Mouse (Mus musculus) hindlimb bud, embryonic 11.5 days (tissue): ENCODE measurements around the gene Tmem106a.
"Not testable (repeated sequence)": the region's sequence is repeated elsewhere in the genome, so short reads cannot be mapped to it uniquely, and the experiment has no call there.

Source experiments
- DNase-seq: peaks from one replicate; pipeline ENCODE4 v3.0.0-alpha.2; 2012; ENCODE audit warnings: low read depth, low spot score; ENCODE audit errors: extremely low spot score

Tmem106a gene

DNA sequence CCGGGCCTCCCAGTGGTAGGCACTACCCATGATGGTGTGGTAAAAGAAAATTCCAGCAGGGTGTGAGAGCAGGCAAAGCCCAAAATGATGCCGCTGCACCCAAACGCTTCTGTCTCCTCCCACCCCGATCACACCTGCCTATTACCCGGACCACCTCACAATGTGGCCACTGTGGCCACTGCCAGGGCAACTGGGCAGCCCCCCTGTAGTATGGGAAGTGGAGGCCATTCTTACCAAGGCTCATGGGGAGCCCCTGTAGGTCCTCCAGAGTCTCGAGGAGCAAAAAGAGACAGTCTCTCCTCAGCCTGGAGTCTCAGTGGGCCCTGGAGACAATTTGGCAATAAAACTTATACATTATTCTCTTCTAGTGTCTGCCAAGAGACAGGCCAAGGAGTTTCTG lies 17.1 kb downstream of the Tmem106a start, which contains the start of gene Gm11634:
TSS of gene Gm11634 (minus strand) at position 101 of the 400 bp plus-strand sequence.
- DNase-seq, result no peak

DNA sequence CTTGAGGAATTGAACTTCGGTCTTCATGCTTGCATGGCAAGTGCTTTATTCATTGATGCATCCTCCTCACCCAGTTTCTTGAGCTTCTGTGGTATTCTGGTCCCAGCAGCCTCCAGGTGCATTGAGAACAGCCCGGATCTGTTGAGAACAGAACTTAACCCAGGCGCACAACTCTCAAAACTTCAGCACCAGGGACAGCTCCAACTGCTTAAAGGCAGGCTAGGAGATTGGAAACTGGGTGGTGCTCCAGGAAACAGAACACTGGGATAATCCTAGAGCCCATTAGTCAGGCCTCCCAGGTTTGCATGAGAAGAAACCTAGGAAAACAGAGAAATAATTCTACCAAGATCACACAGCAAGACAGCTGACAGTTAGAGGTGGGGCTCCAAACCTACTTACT lies 20.4 kb downstream of the Tmem106a start:
- DNase-seq, result peak; percentile 88

DNA sequence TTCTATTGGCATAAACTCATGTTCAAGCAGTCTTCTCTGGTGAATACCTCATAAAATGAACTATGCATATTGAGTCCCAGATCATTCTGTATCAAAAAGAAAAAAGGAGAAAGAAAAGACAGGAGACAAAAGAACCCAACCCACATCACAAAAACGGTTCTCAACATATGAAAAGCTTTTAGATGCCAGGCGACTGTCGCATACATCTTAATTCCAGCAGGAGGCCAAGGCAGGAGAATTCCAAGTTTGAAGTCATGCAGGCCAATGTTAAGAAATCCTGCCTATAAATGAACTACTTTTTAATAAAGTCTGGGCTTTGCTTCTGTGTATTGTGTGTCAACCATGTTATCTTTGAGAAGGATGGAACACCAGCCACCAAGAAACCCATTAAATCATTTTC lies 22.1 kb downstream of the Tmem106a start:
- DNase-seq, result no peak

DNA sequence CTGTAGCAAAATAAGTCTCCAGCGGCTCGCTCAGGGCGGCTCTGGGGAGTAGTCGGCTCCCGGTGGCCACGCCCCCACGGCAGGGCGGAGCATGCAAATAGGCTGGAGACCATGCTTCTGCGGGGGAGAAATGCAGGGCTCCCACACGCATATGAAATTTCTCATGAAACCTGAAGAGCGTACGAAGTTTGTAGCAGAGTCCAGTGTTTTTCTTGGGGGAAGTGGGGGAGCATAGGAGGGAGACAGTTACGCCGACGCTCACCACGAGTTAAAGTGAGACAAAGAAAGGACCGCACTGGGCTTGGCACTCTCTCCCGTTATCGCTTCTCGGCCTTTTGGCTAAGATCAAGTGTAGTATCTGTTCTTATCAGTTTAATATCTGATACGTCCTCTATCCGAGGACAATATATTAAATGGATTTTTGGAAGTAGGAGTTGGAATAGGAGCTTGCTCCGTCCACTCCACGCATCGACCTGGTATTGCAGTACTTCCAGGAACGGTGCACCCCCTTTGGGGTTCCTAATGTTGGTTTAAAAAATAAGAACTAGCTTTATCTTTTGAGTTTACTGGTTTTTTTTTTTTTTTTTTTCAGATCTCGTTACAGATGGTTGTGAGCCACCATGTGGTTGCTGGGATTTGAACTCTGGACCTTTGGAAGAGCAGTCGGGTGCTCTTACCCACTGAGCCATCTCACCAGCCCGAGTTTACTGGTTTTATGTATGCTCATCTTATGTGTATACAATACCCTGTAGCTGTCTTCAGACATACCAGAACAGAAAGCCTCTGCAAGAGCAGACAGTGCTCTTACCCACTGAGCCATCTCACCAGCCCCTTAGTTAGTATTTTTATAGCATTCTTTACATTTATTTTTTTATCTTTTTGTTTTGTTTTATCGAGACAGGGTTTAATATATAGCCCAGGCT lies 22.8 kb downstream of the Tmem106a start:
- not testable (repeated sequence) for DNase-seq

DNA sequence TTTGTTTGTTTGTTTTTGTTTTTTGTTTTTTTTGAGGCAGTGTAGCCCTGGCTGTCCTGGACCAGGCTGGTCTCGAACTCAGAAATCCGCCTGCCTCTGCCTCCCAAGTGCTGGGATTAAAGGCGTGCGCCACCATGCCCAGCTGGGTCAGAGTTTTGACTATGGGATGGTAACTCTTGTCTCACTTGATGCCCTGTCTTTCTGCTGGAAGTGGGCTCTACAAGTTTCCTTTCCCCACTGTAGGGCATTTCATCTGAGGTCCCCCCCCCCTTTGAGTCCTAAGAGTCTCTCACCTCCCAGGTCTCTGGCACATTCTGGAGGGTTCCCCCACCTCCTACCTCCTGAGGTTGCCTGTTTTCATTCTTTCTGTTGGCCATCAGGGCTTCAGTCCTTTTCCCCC lies 25.1 kb downstream of the Tmem106a start:
- not testable (repeated sequence) for DNase-seq

DNA sequence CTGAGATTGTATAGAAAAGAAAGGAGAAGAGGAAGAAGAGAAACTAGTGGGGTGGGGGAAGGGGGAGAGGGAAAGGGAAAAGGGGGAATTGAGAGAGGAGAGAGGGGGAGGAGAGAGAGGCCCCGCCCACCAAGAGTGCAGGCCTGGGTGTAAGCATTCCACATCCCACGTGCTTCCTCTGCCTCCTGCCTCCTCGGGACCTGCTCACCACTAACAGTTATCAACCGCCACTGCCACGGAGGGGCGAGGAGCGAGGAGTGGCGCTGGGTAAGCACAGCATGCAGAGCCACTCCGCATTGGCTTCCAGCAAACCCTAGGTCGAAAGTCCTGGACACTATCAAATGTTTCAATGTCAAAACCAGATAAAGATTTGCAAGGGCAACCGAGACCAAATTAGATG lies 28.4 kb downstream of the Tmem106a start:
- no peak for DNase-seq

DNA sequence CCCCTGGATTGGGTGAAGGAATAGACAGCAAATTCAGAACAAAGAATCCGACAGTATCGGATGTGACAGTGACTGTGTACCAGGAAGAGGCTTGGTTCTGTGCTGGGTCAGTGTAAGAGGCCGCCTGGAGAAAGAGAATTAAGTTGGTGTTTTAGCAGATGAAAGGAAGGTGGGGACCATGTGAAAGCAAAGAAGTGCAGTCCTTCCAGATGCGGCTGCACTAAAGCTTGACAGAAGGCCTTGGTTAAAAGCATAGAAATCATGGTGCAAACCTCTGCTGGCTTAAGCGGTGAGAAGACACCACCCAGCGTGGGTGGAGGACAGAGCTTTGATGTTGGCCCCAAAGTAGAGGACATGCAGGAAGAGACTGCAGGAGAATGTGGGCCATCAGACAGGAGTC lies 31.6 kb downstream of the Tmem106a start:
- DNase-seq, result no peak

DNA sequence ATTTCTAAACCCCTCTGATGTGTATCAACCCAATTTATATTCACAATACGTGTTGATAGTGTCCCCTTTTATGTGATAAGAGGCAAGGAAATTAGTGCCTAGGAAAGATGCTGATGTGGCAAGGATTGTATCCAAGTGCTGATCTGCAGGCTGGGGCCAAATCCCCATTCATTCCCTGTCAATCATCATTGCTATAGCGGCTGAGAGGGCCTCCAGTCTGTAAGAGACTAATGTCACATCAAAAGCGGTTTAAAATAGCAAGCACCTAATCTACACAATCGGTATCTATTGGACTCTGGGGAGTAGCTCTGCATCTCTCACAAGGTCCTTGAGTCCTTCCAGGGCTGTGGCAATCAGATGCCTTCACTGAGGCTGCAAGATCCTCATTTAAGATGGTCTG lies 32.1 kb downstream of the Tmem106a start:
- DNase-seq, result no peak

DNA sequence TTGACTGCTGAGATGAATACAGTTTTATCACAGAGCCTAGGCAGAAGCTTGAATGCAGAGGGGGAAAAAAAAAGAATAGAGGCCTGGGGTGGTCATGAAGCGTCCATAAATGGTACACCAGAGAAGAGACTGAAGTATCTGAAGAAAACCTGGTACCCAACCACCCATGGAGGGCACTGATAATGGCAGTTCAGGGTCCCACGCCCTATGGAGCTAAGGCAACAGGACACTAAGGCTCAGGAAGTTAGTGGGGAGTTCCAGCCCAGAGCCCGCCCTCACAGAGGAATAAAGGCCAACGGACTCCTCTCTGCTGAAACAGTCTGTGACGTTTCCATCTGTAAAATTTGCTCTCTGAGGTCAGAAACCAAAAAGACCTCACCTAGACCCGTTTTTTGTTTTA lies 33.3 kb downstream of the Tmem106a start:
- no peak for DNase-seq

DNA sequence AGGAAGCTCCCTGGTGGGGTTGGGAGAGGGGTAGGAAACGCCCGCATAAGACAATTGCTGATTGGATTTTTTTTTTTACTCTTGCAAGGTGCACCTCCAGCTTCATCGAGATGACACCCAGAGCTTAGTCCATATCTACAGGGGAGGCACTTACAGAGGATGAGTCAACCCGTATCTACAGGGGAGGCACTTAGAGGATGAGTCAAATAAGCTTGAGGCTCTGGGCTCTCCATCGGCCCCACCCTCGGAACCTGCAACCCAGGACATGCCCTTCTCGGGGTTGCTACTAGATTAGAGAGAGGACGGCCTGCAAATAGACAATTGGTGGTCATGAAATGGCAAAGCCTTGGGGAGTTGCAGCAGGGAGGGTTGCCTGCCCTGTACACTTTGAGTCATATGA lies 34.1 kb downstream of the Tmem106a start:
- DNase-seq, result no peak

DNA sequence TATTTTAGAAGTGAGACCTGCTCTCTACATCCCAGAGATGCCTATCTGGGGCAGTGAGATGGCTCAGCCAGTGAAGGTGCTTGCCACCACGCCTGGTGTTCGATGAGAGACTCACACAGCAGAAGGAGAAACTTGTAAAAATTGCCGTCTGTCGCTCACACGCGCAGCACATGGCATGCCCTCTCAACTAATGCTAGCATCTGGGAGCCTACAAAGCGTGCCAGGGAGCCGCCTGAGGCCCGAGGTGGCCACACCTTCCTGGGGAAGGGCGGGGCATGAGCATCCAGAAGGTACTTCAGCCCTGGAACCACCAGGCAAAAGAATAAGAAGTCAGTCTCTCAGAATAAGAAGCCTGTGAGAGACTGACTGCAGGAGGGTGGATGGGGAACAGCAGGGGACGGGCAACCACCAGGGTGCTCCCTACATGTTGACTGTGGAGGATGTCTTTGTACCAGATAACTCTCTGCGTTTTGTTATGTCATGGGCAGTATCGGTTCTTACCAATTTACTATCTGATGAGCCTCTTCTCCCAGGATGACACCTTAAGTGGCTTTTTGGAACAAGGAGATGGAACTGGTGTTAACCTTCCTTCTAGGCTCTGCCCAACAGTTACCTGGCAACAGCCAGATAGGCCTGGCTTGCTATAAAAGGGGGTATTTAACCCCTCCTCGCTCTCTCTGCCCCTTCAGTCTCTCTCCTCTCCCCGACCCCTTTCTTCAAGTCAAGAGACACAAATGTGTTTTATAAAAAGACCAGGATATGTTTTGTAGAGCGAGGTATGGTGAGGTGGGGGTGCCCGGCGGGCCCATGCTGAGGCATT lies 35.1 kb downstream of the Tmem106a start:
- DNase-seq, result no peak

DNA sequence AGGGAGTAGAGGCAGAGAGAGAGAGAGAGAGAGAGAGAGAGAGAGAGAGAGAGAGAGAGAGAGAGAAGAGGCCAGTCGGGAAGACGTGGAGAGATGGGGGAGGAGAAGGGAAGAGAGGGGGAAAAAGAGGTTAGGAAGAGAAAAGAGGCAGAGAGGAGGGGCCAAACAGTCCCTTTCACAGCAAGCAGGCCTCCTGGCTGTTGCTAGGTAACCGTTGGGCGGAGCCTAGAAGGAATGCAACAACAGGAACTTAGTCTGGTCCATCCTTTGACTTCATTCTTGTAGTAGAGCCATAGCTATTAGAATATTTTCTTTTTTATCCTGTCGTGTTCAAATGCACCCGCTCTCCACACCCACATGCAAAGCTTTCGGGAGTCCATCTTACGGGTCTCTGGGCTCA lies 35.8 kb downstream of the Tmem106a start:
- no peak for DNase-seq

DNA sequence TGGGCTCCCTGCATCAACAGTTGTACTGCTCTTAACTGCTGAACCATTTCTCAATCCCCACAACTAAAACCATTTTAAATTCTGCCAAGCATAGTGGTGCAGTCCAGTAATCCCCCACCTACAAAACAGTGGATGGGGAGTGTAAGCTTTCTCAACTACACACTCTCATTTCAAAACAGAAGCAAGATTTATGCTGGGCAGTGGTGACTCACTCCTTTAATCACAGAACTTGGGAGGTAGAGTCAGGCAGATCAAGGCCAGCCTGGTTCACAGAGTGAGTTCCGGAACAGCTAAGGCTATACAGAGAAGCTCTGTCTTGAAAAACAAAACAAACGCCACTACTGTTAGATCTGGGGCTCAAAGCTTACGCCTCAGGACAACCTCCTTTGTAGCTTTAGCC lies 36.6 kb downstream of the Tmem106a start:
- DNase-seq, result no peak

DNA sequence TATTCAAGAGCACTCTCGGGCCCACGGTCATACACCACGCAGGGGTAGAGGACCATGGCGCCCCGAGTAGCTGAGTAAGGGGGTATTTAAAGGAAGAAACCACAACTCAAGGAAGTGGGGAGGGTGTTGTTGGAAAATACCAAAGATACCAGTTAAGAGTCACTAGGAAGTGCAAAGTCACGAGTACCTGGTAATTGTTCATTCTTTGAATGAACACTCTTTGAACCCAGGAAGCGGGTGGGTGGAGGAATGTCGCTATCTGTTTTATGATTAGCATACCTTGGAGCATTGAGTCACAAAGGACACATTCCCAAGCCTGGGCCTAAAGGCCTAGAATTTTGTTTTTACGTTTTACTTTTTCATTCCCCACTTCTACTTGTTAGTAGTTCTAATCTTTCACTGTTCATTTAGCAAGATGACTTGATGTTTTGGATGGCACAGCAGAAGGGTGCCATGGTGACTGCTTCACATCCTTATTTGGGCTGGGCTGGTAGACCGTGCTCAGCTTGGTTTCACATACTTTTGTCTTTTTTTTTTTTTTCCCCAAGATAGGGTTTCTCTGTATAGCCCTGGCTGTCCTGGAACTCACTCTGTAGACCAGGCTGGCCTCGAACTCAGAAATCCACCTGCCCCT lies 38.1 kb downstream of the Tmem106a start:
- DNase-seq, result not testable (repeated sequence)

DNA sequence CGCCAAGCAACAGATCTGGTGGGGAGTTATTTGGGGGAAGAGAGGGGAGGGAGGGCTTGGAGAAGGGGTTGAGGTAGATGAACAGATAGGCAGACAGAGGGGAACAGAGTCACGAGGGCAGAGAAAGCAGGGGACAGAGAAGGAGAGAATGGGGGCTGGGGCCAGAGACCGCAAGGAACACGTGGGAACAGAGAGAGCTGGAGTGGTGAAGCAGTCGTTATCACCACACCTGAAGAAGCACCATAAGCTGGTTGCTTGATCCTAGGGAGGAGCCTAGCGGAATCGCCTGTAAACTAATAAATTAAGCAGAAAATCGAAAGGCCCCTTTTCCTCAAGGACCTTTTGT lies 44.6 kb downstream of the Tmem106a start:
- DNase-seq, result no peak

DNA sequence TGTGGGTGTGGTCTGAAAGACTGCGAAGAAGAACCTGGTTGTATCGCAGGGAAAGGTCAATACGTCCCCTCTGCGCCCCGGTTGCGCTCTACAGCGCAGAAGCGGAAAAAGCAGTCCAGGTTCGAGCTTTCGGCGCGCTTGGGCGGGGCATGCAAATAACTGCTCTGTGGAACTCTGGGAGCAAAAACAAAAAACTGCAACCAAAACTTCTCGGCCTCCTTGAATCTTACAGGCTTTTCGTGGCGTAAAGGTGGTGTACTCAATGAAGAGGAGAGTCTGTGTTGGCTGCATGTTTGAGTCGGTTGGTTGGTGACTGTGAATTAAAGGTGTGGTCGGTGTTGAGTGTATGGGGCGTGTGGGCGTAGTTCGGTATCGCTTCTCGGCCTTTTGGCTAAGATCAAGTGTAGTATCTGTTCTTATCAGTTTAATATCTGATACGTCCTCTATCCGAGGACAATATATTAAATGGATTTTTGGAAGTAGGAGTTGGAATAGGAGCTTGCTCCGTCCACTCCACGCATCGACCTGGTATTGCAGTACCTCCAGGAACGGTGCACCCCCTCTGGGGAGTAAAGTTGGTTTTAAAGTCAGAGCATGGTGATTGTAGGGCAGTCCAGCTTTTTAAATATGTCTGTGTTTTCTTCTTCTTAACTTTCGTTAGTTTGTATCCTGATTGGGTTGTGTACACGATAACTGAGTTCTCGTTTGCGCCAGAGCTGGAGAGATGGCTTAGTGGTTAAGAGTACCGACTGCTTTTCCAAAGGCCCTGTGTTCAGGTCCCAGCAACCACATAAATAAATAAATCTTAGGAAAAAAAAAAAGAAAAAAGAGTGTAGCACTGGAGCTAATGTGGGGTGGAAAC lies 45.2 kb downstream of the Tmem106a start, which contains the start of gene Rdm1:
TSS of gene Rdm1 (plus strand) at position 201 of the 862 bp plus-strand sequence.
- DNase-seq, result peak; percentile 92

DNA sequence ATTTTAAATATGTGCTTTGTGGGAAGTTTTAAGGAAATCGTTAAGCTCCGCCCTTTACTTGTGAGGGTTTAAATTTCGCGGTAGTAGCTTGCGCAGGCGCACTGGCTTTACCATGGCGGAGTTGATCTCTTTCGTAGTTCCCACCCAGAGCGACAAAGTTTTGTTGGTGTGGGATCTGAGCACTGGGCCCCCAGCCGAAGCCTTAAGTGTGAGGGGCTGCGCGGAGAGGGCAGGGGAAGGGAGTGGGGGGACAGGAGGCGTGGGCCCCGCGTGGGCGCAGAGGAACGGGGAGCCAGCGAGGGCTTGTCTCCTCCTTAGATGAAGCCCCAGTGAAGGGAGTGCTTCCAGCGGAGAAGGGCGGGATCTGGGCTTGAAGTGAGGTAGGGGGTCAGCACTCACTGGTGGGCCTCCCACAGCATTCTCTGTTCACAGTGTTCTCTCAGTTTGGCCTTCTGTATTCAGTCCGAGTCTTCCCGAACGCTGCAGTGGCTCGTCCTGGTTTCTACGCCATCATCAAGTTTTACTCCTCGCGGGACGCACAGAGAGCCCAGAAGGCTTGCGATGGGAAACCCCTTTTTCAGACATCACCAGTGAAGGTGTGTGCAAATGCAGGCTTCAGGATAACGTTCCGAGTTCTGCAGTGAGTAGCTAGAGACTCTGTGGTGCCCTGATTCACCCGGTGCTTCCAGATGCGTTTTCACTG lies 46.0 kb downstream of the Tmem106a start:
- no peak for DNase-seq

DNA sequence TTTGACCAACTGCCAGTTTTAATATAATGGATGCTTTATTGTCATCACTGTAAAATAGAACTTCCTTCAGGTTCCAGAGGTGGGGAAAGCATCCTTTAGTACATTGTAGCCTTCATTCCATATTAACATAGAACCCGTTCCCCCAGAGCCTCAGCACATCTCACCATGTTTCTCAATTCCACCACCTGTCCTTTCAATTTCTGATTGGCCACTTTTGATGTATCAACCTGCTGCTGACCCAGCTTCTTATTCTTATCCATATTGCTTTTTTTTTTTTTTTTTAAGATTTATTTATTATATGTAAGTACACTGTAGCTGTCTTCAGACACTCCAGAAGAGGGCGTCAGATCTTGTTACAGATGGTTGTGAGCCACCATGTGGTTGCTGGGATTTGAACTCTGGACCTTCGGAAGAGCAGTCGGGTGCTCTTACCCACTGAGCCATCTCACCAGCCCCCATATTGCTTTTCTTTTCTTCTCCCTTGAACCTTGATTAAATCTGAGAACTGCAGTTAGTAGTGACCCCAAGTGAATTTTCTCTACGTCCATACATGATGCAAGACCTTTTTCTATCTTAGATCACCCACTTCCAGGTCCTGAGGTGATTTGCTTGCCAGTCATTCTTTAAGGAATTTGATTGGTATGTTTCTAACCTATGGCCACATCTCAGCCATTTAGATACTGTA lies 46.8 kb downstream of the Tmem106a start:
- not testable (repeated sequence) for DNase-seq

DNA sequence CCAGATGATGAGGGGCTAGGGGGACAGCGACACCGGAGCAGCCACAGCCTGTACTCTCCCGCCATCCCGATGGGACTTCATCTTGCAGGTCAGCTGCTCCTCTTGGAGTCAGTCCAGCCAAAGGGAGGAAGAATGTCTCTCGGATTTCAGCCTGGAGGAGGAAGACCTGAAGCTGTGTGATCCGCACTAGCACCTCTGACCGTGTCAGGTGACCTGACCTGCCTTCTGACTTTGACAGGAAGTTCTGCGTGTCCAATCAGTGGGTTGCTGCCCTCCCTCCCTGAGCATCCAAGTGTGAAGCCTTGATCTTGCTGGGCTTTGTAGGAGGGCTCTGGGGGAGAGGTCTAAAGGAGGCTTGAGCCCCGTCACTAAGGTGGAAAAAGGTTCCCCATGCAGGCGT lies 53.6 kb downstream of the Tmem106a start:
- DNase-seq, result no peak
